Mouse (Mus musculus): ENCODE results near the gene Dclre1a. TPM values are rescaled to one million over a fixed set of nuclear protein-coding genes. Genes with fewer than 3 reads are reported as not detected.

Dclre1a gene
- total RNA-seq, 2 experiments from 2014 or later = 8.9 to 14.3 TPM

- Histone ChIP-seq H3K4me3 (no peak overlapping the region), H3K27ac (no peak overlapping the region)
- DNase-seq (ENCODE audit: extremely low spot score in 1 of 2, low spot score in 2 of 2) = no peak
- intact Hi-C loops (cut with DNase I) = no loop called here
- TF ChIP-seq CTCF (IDR thresholded peaks at IDR 0.05) = no peak
These were observed 58.4 kb downstream of the Dclre1a start for GRCm38 (mm10) chr19:56489601-56490000.

GRCm38 (mm10) chr19:56487339-56487738 is 60.7 kb downstream of the Dclre1a start:
- Histone ChIP-seq H3K27ac (no peak overlapping the region), H3K4me3 (no peak overlapping the region)
- DNase-seq (ENCODE audit: extremely low spot score in 1 of 2, low spot score in 2 of 2) = no peak
- intact Hi-C loops (cut with DNase I) = no loop called here
- TF ChIP-seq CTCF (IDR thresholded peaks at IDR 0.05) = no peak

- Histone ChIP-seq H3K4me3 (no peak overlapping the region), H3K27ac (no peak overlapping the region)
- intact Hi-C loops (cut with DNase I) = no loop called here
- no peak for DNase-seq (ENCODE audit: extremely low spot score in 1 of 2, low spot score in 2 of 2)
- no peak for TF ChIP-seq CTCF (IDR thresholded peaks at IDR 0.05)
These were observed 61.1 kb downstream of the Dclre1a start for GRCm38 (mm10) chr19:56486926-56487325.

- no peak overlapping the region for H3K4me3 ChIP-seq
- TF ChIP-seq CTCF (IDR thresholded peaks at IDR 0.05) = no peak
- H3K27ac ChIP-seq = no peak overlapping the region
- DNase-seq (ENCODE audit: extremely low spot score in 1 of 2, low spot score in 2 of 2) = no peak
- intact Hi-C loops (cut with DNase I) = no loop called here
These were observed 62.4 kb downstream of the Dclre1a start for GRCm38 (mm10) chr19:56485376-56486271.

- no peak for DNase-seq (ENCODE audit: extremely low spot score in 1 of 2, low spot score in 2 of 2)
- H3K27ac ChIP-seq = no peak overlapping the region
- no peak for TF ChIP-seq CTCF (IDR thresholded peaks at IDR 0.05)
These were observed 63.2 kb downstream of the Dclre1a start for GRCm38 (mm10) chr19:56484630-56485375.

More at GRCm38 (mm10) chr19:56484630-56485375, 63.2 kb downstream of the Dclre1a start:
- no peak overlapping the region for H3K4me3 ChIP-seq
- intact Hi-C loops (cut with DNase I) = no loop called here

Other genes with a start within 250 kb of the Dclre1a start
- gene Nrap, start 158.2 kb downstream of the Dclre1a start, total RNA-seq (2021) = under 1 TPM; 0.63 to 0.87 TPM
- gene Casp7, start 151.1 kb downstream of the Dclre1a start, total RNA-seq (2021) = 1 to 10 TPM; 3.9 to 4.1 TPM
- gene Plekhs1, start 86.6 kb downstream of the Dclre1a start, total RNA-seq (2021) = under 1 TPM; 0.72 to 0.89 TPM
- 10 to 100 TPM; 13.1 to 15.1 TPM for gene Nhlrc2, start within 50 bp of the Dclre1a start, total RNA-seq (2021)
- 10 to 100 TPM; 46.7 to 50.8 TPM for gene Adrb1, start 174.0 kb upstream of the Dclre1a start, total RNA-seq (2021)